Mouse (Mus musculus) 416B (cell line): Measurements from ENCODE around the gene Cog6.

Source experiments
- DNase-seq: peaks from one replicate; pipeline ENCODE4 v3.0.0; 2011; ENCODE audit warnings: low read depth

Gene Cog6

DNA sequence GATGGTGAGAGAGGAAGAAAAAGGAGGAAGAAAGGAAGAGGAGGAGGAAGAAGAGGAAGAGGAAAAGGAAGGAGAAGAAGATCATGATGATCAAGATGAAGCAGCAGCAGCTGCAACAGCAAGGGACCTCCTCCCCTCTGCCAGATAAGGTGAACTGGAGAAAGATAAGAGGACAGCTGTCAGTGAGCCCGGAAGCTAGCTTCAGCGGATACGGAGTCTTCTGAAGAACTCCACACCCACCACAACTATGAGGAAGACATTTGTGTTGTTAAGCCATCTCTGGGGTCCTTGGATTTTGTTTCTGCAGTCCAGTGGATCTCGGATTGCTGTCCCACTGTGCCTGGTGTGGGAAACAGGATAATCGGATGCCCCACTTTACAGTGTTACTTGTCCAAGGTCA is 15.4 kb upstream of the Cog6 start:
- DNase-seq = no peak

GRCm38 (mm10) chr3:53031586-53031985 is 14.5 kb upstream of the Cog6 start:
- DNase-seq = no peak

DNA sequence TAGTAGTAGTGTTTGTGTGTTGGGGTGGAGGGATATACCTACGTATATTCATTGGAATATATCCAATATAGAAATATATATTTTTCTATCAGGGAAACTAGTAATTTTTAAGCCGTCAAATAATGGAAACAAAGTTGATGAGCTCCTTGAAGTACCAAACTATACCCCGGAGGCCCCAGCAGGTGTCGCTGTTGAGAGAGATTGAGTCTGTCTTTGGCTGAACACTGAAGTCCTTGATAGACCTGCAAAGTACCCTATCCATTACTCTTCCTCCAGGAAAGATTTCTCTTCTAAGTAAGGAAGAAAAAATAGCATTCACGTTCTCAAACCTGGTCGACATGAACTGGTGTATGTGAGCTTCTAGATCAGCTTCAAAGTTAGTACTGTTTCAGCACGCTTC is 12.0 kb upstream of the Cog6 start:
- DNase-seq = peak; percentile 80

DNA sequence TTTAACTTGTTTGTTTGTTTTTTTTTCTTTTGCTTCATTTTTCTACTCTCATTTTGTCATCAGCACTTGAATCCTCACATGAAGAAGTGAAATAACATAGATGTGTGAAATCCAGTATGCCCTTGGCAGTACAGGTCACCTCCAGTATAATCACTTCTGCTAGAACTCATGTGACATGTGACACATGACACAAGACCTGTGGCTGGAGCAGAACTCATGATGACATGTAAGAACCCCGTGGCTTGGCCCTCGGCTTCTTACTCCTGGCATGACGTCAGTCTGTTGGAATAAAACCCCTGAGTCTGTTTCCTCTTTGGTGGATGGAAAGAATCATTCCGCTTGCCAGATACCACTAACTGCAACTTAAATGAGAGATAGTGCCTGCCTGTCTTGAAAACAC is 10.3 kb upstream of the Cog6 start:
- DNase-seq = peak; percentile 35

DNA sequence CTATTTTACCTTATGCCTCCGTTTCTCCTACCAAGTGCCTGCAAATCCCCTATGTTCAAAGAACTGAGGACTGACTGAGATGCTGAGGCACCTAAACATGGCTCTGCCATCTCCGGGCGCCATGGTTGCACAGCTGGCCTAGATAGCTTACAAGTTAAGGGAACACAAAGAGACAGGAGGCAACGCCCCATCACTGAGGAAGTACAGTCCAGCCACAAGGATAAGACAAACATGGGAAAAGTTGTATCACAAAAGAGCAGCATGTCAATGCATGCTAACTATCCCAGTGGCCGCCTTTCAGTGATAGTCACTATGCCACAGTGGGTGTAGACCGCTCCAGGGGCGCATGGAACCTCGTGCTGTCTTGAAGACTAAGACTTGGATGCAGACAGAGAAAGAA is 9.6 kb downstream of the Cog6 start:
- no peak for DNase-seq

GRCm38 (mm10) chr3:53004406-53005114 is 12.5 kb downstream of the Cog6 start:
- DNase-seq = peak; percentile 67

GRCm38 (mm10) chr3:53002076-53002475 is 15.0 kb downstream of the Cog6 start:
- DNase-seq = no peak

DNA sequence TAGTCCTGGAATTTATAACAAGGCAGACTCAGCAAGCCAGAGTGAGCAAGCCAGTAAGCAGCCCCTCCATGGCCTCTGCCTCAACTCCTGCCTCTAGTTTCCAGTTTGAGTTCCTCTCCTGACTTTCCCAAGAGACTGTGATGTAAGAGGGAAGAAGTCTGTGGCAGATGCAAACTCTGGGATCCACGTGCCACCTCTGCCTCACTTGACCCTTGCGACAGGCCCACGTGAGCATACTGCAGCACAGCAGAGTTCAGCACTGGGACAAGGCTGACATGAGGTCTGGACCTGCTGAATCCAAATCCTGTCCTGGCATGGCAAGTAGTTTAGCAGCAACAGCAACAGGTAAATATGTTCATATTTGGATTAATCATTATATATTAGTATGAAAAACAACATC is 17.0 kb downstream of the Cog6 start:
- DNase-seq = no peak

- DNase-seq = no peak
Observed at GRCm38 (mm10) chr3:52999016-52999744, 17.9 kb downstream of the Cog6 start.

DNA sequence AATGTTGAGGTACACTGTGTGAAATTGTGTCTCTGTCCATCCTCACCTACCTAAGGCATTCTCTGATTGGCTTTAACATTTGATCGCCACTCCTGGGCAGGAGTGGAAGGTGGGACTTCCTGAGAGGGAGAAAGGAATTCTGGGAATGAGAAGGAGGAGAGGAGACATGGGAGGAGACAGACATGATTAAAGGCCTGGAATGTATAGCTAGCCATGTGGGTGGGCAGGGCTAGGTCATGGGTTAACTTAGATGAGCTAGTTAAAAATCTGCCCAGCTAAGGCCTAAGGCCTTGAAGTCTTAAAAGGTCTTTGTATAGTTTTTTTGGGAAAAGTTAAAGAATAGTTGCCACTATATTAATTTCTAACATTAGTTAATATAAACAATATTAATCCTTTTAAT is 19.7 kb downstream of the Cog6 start:
- no peak for DNase-seq

DNA sequence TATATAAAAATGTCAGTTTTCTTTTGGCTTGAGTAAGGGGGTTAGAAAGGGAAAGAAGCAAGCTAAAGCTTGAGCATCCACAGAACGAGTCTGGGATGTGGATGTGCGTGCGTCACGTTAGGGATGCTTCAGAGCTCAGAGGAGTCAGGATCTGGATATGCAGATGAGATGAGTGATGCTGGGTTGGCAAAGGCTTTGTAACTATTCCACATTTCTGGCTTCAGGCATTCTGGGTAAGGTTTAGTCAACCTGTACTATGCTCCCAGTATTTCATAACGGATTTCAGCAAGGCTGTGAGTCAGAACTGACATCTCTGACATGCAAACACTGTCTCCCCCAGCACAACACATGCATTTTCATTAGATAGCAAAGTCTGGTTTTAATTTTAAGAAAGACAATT is 20.4 kb downstream of the Cog6 start:
- DNase-seq = no peak

GRCm38 (mm10) chr3:52994666-52995065 is 22.4 kb downstream of the Cog6 start:
- peak; percentile 19 for DNase-seq

DNA sequence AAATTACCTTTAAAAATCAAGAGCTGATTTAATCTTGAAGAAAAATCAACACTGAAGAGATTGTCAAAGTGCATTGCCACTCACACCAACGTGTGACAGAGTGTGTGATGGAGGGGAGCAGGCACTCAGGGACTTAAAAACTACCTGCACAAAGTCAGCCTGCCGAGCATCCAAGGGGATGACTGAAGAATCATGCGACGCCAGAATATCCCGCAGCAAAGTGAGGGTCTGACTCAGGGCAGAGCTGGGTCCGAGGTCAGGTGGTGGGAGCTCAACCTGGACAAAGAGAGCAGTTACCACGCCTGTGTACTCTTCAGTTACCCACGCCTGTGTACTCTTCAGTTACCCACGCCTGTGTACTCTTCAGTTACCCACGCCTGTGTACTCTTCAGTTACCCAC is 23.7 kb downstream of the Cog6 start:
- no peak for DNase-seq

DNA sequence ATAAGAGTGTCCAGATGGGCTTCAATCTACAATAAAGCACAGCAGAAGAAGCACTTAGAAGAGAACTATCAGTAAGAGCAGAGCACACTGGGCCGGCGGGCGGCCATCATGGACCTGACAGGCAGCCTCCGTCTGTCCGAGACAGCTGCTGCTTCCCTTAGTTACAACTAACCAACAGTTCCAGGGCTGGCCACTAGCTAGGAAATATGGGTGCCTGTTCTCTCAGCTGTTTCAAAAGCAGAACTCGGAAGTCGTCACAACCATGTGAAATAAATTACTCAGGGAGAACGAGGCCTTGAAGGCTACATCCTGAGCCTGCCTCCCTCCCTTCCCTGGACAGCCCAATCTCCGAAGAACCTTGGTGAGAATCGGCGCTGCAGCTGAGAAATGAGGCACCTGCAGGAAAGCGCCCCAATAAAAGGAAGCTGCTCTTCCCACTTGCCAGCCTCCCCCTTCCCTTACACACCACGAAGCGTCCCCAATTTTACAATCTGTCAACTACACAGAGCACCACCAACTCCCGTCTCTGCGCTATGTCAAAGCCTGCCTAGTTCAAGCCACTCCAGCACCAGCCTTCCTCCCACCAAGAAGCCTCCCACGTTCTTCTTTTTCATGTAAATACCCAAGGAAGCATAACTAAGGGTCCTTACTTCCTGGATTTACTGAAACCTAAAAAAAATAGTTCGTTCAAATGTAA is 26.8 kb downstream of the Cog6 start:
- DNase-seq = no peak

- peak; percentile 80 for DNase-seq
Observed at GRCm38 (mm10) chr3:52985508-52985941, 31.5 kb downstream of the Cog6 start.

GRCm38 (mm10) chr3:52983772-52984171 is 33.3 kb downstream of the Cog6 start:
- no peak for DNase-seq

GRCm38 (mm10) chr3:52982993-52983392 is 34.0 kb downstream of the Cog6 start:
- DNase-seq = no peak

DNA sequence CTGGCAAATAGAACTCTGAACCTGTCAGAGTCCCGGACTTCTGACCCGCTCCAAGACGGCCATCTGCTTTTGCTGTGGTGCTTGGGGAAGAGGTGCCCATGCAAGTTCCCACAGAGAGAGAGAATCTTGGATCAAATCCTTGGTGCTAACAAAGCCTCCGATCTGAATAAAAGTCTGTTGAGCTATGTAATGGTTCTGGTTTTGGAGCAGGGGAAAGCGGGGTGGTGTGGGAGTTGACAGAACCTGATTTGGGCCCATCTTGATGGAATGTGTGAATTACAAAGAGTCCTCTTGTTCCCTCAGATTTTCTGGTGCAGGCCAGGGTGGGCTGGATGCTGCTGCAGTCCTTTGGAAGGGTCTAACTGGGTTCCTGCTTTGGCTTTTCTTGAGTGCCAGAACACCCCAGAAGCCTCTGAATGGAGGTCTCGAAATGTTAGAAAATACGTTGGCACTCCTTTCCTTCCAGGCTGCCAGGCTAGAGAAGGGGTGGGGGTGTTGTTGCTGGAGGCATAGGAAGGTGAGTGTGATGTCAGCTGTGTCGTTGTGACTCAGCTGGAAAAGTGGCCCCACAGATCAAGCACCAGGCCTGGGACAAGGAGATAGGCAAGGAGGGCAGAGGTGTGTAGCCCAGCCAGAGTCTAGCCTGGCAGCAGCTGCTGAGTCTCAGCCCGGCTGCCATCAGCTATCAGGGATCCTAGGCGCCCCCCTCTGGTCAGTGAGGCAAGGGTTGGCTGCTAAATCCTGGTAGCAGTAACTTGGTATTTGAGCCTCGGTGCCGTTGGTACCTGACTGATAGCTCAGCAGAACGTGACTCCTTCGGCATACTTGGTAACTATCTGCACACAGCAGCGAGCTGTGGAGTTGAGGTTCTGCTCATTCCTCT is 42.1 kb downstream of the Cog6 start:
- DNase-seq = peak; percentile 58

DNA sequence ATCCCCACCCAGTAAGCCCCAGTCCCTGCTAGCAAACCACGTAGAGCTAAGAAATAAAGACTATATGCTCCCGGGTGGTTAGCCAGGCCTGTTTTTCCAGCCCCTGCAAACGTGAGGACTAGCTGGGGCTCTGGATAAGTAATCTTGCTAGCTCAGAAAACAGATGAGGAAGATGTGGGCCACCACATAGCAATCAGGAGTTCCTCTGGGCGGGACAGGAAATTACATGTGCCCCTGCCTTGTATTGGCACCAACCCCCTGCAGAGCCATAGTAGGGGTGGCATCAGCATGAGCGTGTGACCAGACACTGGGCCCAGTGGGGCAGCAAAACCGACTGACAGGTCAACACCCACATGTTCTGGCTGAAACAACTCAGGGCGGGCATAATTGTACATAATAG is 44.1 kb downstream of the Cog6 start:
- DNase-seq = peak; percentile 66

DNA sequence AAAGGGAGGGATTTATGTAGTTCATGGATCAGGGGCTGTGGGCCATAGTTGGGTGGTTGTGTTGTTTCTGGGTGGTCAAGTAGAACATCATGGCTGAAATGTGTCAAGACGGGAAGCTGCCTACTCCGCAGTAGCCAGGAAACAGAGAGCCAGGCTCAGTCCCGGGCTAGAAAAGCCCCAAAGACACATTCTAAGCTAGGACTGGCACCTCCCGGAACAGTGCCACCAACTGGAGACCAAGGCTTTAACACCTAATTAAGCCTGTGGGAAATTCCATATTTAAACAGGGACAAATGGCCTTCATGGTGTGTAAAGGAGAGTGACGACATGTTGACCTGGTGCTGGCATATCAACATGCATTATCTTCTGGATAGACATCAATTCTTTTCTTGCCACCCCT is 50.0 kb downstream of the Cog6 start:
- no peak for DNase-seq

DNA sequence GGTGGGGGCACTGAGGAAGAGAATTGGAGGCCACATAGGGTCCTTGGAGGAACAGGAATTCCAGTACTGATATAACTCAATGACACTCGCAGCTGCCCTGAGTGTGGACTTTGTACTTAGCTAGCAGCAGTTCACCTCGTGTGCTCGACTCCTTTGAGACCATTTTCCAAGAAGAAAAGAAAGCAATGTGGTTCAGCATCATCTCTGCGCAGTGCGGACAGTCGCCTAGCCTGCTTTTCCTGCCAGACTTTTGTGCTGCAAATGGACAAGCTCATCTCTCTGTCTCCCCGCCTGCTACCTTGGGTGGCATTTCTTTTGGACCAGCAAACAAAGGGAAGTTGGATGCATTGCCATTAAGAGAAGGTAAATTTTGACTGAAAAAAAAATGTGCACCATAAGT is 52.8 kb downstream of the Cog6 start:
- no peak for DNase-seq

GRCm38 (mm10) chr3:52963441-52963840 is 53.6 kb downstream of the Cog6 start:
- no peak for DNase-seq
